Mouse (Mus musculus) erythroblast, embryonic 14.5 days (primary cell): ENCODE data around the gene R3hdm2.

Experiments
- GATA1 ChIP-seq: IDR thresholded peaks from 2 replicates; pipeline ENCODE4 v1.6.1; 2012; ENCODE audit warnings: low read length, inconsistent platforms, mixed read lengths
- TAL1 ChIP-seq: IDR thresholded peaks from 3 replicates; pipeline ENCODE4 v1.6.1; 2012; ENCODE audit warnings: low read length, inconsistent platforms, mixed read lengths

GRCm38 (mm10) chr10:127351285-127351595, 28.9 kb upstream of the R3hdm2 start:
- TF ChIP-seq TAL1 = no peak
- TF ChIP-seq GATA1 = no peak
